Mouse (Mus musculus): ENCODE results near the gene Irf9.

DNA sequence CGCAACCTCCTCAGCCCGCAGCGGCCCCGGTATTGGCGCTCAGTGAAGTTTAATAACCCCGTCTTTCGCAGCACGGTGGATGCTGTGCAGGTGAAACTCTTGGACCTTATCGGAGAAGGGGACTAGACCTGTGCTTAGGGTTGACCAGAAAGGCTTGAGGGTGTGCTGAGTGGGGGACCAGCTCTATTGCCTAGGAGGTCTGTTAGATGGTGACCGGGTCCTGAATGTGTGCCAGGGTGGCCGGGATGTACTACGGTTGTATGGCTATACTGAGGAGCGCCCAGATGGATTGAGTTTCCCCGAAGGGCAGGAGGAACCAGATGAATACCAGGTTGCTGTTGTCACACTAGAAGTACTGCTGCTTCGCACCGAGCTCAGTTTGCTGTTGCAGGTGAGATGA lies 11.1 kb upstream of the Irf9 start:
- TF ChIP-seq TAL1 (IDR thresholded peaks at IDR 0.05; ENCODE audit: low read length) (no peak), GATA1 (IDR thresholded peaks at IDR 0.05; ENCODE audit: low read length) (no peak)

All from erythroblast, embryonic 14.5 days (primary cell).